ENCODE assay signal across 23 mouse cellular contexts in the genomic region with DNA sequence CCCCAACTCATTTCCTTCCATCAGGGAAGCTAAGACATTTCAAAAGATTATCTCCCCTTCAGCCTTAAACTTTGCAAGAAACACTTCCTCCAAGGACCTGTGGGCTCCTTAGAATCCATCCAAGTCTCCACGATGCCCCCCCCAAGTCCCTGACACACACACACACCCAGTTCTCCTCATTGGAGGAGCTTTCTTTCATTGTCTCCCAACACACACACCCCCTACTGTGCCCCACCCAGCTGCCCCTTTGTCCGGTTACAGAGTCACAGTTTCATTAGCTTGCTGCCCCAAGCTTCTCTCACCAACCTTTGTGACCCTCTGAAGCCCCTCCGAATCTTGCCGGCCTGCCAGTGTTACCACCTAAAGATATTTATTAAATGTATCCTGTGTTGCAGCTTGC. TPM values are rescaled to one million over a fixed set of nuclear protein-coding genes. Genes with fewer than 3 reads are reported as not detected.
"Had no signal": no experiment of that assay in that cellular context is flagged by ENCODE, and none has a peak within 500 bp of the region (broad histone marks: within the 10 kb centered on the region; RNA-seq: fewer than 3 reads in every experiment).

No protein-coding gene starts in this region.

- H3K27ac ChIP-seq: limb, embryonic 10.5 days; limb, embryonic 13.5 days; liver, embryonic 12.5 days; liver, embryonic 15.5 days; lung, embryonic 15.5 days; midbrain, embryonic 13.5 days; neural tube, embryonic 12.5 days; neural tube, embryonic 15.5 days had no signal

- H3K36me3 ChIP-seq: limb, embryonic 10.5 days; limb, embryonic 13.5 days; liver, embryonic 12.5 days; liver, embryonic 15.5 days; lung, embryonic 15.5 days; midbrain, embryonic 13.5 days; neural tube, embryonic 12.5 days; neural tube, embryonic 15.5 days; stomach, embryonic 15.5 days had no signal

- H3K4me1 ChIP-seq: lung, embryonic 15.5 days; stomach, embryonic 15.5 days had no signal

- H3K9ac ChIP-seq: limb, embryonic 13.5 days; liver, embryonic 12.5 days; liver, embryonic 15.5 days; lung, embryonic 15.5 days; midbrain, embryonic 13.5 days; neural tube, embryonic 12.5 days; neural tube, embryonic 15.5 days; stomach, embryonic 15.5 days had no signal

- ATAC-seq: intestine, embryonic 16.5 days; liver, embryonic 12.5 days; midbrain, embryonic 13.5 days had no signal

- H3K4me2 ChIP-seq: limb, embryonic 13.5 days; liver, embryonic 12.5 days; liver, embryonic 15.5 days; lung, embryonic 15.5 days; midbrain, embryonic 13.5 days; neural tube, embryonic 12.5 days; neural tube, embryonic 15.5 days; stomach, embryonic 15.5 days had no signal

- H3K27me3 ChIP-seq: limb, embryonic 13.5 days; lung, embryonic 15.5 days; midbrain, embryonic 13.5 days; neural tube, embryonic 12.5 days; neural tube, embryonic 15.5 days; stomach, embryonic 15.5 days had no signal

- H3K4me3 ChIP-seq: limb, embryonic 10.5 days; limb, embryonic 13.5 days; liver, embryonic 12.5 days; liver, embryonic 15.5 days; lung, embryonic 15.5 days; midbrain, embryonic 13.5 days; neural tube, embryonic 12.5 days; neural tube, embryonic 15.5 days; stomach, embryonic 15.5 days had no signal

- DNase-seq: kidney, adult 18-20 months; kidney, postnatal 4 days; layer of hippocampus, adult 9-11 months; liver; lung, adult 18-20 months; lung, postnatal 36 days; right cerebral cortex, adult 18-20 months; right cerebral cortex, postnatal 14 days; right cerebral cortex, postnatal 4 days; spleen, adult 18-20 months; thymus, postnatal 25 days had no signal

- H3K9me3 ChIP-seq: limb, embryonic 10.5 days; limb, embryonic 13.5 days; liver, embryonic 12.5 days; liver, embryonic 15.5 days; lung, embryonic 15.5 days; midbrain, embryonic 13.5 days; neural tube, embryonic 12.5 days; neural tube, embryonic 15.5 days; stomach, embryonic 15.5 days had no signal

RNA-seq across cellular contexts. Expression of gene Enthd1, which starts 21.3 kb away (rescaled TPM):
- polyA plus RNA-seq: intestine, embryonic 16.5 days; kidney, embryonic 16.5 days; limb, embryonic 10.5 days; limb, embryonic 13.5 days; liver, embryonic 12.5 days; liver, embryonic 15.5 days; lung, embryonic 15.5 days; midbrain, embryonic 13.5 days; neural tube, embryonic 12.5 days; neural tube, embryonic 15.5 days; stomach, embryonic 15.5 days; urinary bladder, adult 2 months had no signal
